Mouse (Mus musculus) megakaryocyte progenitor cell, adult 5-6 weeks (primary cell): Measurements from ENCODE around the gene Ostc. TPM values are rescaled to one million over a fixed set of nuclear protein-coding genes. Genes with fewer than 3 reads are reported as not detected.

Source experiments
- ATAC-seq: replicated peaks from 2 replicates; pipeline ENCODE4 v1.8.0; 2016; ENCODE audit warnings: mild to moderate bottlenecking, moderate TSS enrichment, inconsistent platforms; ENCODE audit not compliant: poor library complexity
- total RNA-seq, 2 experiments: library from RNA; stranded (forward) in 1 of 2; stranded (reverse) in 1 of 2; fragments of 157-497, 149-512 nt in 1 of 2; fragments of 200-1000 nt in 1 of 2; gene quantifications; 2 replicates each; pipeline versions ENCODE4 v1.2.3 to v1.2.4; 2015 to 2017

The Ostc gene
- 371 and 419 TPM in 2 replicates for total RNA-seq (2015)
- 278 and 308 TPM in 2 replicates for total RNA-seq (2017)

DNA sequence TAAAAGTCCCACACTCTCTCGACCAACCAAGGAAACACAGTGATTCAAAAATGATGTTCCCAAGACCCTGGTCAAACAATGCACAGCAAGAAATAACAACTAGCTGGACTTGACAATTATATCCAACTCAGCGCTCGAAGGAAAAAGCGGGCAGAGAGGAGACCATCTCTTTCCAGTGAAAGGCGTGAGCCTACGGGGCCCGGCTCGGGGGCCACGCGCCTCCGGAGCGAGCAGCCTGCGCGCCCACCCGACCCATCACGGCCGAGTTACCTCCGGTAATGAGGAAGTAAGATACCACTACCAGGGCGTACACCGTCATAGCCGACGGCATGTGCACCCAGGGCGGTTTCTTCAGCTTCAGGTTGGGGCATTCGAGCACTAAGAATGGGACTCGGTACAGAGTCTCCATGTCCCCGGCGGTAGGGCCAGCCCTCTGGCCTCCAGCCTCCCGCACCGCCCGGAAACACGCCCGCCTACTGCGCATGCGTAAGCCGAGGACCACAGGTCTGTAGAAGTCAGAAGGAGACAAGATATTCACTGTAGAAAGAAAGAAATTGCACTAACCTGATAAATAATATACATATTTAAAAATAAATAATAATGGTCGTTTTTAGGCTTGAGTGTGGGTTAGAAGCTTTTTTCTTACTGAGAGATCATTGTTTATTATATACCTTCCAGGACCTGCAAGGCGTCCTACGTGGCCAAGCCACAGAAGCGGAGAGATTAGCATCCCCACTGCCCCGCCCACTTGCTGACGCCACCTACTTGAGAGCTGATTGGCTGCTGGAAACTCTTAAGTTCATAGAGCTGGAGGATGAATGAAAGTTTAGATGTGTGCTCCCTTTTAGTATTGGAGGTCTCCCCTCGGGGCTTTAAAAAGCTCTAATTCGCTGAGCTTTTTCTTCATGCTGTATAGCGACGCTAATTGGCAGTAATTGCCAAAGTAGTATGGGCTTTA, at the start of gene Ostc:
Gene Ostc (minus strand): TSS at position 478 of the 958 bp plus-strand sequence.
- ATAC-seq = peak; percentile 97

DNA sequence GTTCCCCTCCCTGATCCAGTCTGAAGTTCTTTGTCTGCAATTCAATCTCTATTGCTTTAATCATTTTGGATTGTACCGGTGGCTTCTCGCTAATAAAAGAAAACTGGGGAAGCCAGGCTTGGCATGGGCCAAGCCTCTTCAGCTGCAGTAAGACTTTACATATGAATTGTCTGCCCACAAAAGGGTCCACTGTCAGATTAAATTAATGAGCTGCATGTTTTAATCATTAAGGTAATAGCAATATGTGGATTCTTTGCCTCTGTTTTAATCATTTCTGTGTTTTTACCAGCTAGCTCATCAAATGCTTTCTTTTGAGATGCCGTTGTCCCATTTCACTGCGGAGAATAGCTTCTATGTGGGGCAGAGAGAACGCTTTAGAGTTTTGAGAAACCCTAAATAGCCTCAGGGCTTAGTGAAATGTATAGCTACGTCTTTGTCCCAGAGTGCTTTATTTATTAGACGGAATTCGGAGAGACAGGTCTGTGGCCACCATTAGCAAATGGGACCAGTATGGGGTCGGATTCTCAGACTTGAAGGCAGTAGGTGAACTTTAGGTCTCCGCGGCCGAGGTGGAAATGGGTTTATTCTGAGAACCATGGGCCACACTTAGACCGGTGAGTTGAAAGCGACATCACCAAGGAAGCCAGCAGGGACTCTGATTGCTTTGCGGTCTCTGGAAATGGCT, 49.1 kb upstream of the Ostc start:
- no peak for ATAC-seq

DNA sequence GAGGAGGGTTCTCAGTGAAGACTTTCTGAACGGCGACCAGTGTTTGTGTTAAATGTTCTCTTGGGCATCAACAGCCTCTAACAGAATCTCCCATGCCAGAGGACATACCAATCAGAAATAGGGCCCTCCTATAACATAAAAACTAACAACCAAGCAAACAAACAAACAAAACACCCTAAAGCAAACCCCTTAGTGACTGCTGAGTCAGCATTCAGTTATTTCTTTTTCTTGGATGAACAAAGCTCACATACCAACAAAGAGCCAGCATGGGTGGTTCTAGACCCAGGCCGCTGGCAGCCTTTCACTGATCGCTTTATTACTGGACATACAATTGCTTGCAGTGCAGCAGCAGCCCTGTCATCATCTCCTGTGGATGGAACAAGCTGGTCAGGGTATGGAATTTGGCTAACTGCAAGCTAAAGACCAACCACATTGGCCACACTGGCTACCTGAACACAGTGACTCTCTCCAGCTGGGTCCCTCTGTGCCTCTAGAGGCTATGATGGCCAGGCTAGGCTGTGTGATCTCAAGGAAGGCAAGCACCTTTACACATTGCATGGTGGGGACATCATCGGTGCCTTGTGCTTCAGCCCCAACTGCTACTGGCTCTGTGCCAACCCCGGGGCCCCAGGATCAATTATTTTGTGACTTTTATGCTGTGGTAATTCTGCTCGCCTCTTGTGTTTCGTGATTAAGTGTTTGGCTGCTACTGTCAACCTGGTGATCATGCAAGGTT, 48.0 kb upstream of the Ostc start:
- ATAC-seq = no peak

DNA sequence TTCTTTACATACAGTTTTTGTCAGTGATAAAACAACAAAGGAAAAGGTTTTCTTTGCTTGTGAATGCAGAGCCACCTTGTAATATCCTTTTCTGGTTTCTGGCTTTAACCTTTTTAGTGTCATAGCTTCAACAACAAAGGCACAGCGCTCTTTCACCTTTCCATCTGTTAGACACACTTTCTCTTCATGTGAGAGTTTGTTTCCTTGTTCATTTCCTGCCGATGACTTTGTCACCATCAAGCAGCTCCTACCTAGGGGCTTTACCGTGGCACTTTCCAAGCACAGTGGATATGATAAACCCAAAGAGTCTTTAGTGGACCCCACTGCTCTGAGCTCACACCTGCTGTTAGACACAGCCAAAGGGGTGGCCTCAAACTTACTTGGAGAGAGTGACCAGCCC, 40.0 kb upstream of the Ostc start:
- ATAC-seq = no peak

DNA sequence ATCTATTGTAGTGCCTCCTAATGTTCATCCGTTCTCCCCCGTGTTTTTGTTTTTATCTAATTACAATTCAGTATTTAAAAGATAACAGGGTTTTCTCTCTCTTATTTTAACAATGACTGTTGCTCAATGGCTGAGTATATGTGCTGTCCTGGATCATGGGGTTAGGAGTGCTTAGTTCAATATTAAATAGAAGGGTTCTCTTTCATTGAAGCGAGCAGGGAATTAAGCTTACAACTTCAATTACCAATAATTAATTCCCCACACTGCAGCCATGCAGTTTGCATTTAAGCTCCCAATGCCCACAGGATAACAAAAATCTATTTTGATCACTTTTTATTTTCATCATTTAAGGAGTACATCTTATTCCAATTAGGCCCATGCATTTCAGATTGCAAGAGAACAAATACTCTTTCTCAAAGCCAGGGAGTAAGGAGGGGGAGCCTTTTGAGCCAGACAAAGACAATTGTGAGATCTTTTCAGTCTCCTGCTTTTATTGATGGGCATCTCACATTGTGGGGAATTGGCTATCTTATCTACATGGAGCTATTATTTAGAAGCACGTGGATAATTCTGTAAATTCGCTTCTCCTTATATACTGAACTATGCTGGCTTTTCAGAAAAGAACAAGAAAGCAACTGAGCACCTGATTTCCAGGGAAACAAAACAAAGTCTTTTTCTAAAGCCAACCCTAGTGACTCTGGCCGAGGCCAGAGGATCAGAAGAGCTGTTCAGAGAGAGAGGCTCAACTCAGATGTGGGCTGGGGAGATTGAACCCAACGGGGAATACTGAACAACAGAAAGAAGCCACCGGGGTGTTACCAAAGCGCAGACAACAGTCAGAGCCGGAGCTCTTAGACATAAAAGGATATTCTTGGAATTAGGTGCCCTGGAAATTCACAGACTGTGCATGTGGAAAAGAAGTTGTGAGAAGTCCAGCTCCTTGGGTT, 37.7 kb upstream of the Ostc start:
- ATAC-seq = no peak

DNA sequence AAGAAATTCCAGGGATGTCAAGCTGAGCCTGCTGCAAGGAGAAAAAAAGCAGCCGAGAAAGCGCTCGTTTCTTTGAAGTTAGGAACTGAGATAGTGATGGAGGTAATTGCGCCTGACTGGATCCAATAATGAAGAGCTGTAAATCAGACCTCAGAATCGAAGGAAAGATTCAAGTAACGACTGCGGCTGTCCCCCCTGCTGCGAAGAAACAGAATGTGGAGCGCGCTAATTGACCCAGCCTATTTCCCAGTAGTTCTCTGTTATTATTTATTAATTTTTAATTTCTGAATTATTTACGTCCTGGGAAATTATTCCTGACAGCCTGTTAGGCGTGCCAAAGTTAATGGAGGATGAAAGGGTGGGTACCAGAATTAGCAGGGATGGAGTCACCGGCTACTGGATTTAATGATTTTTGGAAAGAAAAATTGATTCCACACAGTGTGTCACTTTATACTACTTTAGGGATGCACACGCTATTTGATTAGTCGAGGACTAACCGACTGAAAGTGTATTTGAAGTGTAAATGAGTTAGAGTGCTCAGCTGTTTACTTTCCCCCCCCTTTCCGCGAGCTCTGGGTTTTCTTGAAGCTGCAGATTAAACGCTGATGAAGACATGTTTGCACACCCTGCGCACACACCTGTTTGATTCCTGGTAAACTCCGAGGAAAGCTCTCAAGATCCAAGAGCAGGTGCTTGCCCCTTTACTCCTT, 28.6 kb upstream of the Ostc start:
- ATAC-seq = no peak

DNA sequence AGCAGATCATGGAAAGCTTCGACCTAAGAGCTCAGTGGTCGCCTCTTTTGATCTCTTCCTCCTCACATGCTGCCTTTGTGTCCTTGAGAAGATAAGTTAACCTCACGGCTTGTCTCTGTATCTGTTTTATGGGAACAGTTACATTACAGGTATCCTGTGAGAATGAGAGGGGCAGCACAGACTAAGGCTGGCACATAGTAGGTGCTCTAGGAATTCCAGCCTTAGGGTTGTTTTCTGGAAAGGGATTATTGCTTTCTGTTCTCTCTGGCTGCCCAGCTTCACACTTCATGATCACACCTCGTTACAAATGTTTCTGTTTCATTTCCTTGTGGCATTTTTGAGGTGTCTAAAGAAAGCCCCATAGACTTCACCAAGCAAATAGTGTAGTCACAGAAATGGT, 27.5 kb upstream of the Ostc start:
- ATAC-seq = no peak

DNA sequence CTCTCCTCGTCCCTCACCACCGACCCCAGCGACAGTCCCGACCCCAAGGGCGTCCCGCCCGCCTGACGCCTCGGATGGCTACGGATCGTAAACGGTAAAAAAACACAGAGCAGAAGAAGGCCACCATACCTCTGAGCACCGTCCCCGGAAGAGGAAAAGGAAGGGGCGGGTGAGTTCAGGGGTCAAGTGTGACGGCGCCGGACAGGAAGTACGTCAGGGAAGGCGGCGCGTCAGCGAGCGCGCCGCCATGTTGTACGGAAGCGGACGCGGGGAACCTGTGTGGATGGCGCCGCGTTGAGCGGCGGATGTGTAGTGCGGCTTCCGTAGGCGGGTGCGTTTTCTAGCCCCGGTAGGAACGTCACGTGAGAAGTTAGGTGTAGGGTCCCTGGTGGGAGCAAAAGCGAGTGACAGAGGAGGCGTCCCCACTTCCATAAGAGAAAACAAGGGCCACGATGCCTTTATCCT, 21.0 kb upstream of the Ostc start, which contains the start of gene Rpl34:
Gene Rpl34 (minus strand): TSS at position 210 of the 465 bp plus-strand sequence.
- peak; percentile 88 for ATAC-seq

DNA sequence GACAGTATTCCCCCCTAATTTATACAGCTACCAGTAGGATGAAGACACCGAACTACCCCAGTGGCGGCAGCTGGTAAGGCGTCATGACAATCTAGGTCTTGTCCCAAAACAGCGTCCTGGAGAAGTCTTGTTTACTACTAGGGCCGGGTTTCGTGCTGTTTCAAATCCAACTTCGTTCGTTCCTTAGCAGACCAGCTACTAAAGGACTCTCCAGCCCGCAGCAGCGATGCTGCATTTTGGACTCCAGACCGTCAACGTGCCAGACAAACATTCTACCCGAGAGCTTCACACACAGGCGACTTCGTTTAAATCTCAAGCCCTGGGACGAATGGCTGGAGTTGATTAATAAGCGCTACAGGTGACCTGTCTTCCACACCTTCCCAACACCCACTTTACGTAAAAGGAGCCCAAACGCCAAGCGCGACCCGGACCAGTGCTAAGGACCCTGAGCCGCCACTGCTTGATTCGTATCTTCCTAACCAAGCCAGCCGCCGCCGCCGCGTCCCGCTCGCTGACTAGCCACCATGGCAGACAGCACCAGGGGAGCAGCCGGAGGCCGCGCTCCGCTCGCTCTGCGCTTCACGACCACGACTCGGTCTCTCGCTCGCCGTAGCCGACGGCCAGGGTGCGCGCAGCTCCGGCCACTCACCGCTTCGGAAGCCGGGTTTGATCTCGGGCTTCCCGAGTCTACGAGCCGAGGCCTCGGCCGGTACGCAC, 20.4 kb upstream of the Ostc start:
- ATAC-seq = peak; percentile 51

DNA sequence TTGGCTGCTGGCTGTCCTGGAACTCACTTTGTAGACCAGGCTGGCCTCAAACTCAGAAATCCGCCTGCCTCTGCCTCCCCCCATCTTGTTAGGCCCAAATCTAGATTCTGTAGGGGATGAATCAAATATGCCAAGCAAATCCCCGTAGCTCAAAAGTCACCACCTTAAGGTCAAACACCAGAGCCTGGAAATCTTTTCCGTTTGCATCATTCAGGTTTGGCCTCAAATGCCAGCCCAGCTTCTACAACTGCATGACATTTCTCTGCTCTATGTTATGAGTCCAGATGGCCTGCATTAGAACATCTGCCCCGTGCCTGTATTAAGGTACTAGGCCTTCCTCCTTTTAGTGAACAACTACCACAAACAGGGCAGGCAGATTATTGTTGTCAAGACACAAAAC, 18.4 kb upstream of the Ostc start:
- no peak for ATAC-seq

DNA sequence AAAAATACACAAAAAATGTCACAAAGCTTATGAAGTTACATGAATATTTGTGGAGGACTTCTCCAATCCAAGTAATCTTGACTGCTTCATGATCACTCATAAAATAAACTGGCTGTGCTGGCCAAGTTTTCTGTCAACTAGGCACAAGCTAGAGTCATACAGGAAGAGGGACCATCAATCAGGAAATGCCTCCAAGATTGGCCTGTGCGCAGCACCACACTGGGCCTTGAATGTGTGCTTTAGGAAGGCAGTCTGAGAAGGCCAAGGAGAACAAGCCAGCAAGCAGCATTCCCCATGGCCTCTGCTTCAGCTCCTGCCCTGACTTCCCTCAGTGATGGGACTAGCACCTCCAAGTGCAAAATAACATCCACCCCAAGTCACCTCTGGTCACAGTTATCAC, 17.8 kb upstream of the Ostc start:
- ATAC-seq = no peak

DNA sequence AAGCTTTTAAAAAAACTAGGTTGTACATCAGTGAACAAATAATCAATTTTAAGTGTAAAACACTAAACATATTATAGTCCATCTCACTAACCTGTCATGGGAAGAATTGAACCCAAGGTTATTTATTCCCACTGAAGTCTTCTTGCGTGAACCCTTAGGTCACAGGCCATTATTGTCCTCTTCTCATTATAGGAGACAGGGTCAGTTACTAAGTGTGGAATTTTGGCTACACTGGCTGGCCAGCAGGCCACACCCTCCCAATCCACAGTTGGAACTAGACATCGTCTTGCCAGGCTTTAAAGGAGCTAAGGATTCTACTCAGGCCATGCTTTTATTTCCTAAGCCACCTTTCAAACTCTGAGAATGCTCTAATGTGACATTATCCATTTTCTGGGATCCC, 16.5 kb upstream of the Ostc start:
- ATAC-seq = no peak

DNA sequence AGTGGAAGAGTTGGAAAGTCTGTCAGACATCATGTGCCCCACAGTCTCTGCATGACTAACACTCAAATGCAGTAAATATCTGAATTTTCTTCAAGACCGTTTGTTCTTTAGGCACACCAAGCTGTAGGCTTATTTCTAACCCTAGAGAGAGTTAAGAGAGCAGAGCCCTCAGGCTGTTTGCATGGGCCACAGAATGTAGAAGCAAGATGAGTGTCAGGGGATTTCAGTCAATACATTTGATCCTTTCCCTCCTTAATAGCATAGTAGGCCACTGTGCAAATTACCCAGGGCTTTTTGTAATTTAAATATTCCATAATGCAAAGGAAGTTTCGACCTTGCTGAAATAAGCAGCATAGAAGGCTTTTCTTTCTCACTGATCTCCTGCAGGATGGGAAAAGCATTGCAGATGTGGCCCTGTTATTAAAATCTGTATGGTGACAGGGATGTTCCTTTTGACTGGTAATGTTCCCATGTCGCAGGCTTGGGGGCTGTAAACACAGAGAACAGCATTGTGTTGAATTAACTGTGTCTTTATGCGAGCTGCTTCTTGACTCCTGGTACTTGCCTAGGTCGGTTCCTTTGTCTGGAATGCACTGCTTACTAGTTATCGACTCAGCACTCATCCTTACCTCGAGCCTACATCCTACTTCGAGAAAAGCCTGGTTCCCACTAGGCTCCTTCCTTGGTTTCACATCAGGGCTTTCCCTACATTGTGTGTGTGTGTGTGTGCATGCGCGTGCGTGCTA, 13.7 kb upstream of the Ostc start:
- no peak; the same call in 1 of the 2 replicates for ATAC-seq

DNA sequence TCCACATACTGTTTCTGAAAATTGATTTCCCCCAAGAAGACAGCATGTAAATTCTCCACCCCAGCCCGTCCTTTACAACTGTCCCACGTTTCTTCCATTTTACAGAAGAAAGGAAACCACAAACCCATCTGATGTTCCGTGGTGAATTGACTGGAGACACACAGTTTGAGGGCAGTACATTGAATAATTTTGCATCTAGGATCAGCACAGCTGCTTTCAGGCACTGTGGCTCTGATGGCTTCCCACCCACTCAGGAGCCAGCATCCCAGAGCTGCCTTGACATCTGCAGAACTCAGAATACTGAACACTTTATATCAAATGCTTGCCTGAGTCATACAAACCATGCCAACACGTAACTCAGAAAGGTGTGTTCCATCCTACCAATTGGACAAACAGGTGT, 11.0 kb upstream of the Ostc start:
- no peak for ATAC-seq

DNA sequence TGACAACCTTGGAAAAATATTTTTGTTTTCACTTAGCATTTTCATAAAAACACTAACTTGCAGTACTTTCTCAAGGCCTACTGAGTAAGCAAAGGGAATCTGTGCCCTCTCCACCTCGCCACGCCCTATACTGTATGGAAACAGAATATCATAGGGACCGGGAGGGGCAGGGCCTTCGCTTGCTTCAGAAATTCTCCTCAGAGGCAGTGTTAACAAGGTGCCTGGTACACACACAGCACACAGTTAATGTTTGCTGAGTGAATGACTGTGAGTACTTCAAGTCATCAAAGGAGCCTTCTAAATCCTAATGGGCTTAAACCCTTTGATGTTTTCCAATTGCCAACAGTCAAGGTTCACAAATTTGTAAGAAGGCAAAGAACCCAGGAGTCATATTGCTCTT, 9.6 kb upstream of the Ostc start:
- no peak for ATAC-seq

DNA sequence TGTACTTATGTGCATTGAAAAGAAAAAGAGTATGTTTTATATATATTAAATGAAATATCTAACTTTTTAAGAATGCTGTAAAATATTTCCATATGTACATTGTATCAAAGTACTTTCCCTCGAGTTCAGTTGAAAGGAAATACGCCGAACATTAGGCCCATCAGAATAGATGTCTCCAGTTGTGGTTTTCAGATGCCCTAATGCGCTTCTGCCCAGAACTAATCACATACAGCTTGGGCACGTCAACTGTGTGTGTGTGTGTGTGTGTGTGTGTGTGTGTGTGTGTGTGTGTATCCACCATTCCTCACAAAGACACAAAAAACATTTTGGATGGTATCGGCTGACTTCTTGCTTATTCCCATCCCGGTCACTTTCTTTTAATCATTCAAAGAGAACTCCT, 7.3 kb upstream of the Ostc start:
- ATAC-seq = no peak

DNA sequence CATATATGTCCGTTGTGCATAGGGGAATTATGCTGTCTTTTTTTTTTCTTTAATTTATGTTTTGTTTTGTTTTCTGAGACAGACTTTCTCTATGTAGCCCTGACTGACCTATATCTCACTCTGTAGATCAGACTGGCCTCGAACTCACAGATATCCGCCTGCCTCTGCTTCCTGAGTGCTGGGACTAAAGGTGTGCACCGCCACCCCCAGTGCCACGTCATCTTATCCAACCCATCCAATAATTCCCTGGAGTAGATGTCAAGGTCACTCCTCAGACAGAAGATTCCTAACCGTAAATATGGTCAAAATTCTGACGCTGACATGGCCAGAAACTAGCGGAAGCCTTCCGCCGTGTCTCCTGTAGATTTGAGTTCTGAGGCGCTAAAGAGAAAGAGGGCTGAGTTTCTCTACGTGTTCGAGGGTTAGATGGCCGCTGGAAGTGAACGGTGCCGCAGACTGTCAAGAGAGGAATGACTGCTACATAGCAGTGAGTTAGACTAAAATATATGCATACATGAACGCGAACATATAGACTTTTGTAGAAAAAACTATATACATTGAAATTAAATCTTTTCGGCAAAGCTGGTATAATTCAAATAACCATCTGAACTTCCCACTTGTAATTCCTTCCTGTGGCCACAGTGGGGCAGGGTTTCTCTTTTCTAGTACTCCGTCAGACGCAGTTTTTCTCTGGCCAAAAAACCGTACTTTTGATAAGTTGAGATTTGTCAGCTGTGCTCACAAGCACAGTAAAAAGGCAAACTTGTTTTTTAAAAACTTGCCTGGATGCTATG, 5.7 kb upstream of the Ostc start:
- ATAC-seq = peak; percentile 91
